Mouse (Mus musculus) left cerebral cortex, adult 8-10 months (tissue): ENCODE measurements at regions not wholly inside any gene's neighbourhood (a gene's known extent, or its start where the extent isn't known, plus 50 kb on each side); places are given as distances from the start of the nearest gene placed in this dataset.

Source experiments
- DNase-seq, 2 experiments: peaks; one replicate each; pipeline ENCODE4 v3.0.0; 2022; ENCODE audit warnings: low spot score in 2 of 2

- DNase-seq: no peak
Measured at GRCm38 (mm10) chr9:59153945-59154344, 117.7 kb upstream of the Neo1 start.

GRCm38 (mm10) chr9:59153126-59153525 lies 116.9 kb upstream of the Neo1 start:
- no peak for DNase-seq

DNA sequence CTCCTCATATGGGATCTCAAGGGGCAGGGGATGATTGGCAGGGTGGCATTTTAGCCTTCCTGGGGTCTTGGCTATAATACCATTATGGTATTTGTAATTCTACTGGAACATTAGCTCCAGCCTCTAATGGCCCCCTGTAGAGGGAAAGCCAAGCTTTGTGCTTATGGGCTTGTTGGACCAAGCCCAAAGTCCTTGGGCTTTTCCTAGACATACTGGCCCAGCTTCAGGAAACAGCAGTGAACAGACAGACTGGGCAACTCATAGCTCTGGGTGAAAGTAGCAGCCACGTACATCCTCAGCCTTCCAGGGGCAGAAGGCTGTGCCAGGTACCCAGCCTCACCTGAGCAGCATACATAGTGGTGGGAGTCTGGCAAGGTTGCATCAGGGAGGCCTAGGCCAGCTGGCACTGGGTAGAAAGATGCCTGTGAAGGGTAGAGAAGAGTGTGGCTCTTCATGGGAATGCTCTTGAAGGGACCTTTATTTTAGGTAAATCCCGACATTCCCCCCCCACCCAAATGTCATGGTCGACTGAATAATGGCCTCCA lies 108.1 kb upstream of the Neo1 start:
- DNase-seq: no peak

DNA sequence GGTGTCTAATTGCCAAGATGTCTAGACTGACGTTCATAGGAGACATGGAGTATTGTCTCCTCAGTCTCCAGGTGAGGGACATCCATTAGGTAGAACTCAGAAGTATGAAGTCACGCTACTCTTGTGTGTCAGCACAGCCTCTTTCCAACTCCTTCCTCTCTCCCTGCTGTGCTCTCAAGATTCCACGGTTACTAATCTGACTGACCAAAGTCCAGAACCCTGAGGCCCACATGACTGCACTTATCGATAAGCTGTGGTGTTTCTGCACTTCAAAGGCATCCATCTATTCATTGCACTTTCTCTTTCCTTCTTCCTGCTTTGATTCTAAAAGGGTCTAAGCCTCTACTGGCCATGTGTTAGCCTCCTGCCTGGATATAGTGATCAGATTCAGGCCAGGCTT lies 107.4 kb upstream of the Neo1 start:
- no peak for DNase-seq

GRCm38 (mm10) chr9:59134171-59135041 lies 98.2 kb upstream of the Neo1 start:
- DNase-seq: peak; percentile 18 to 29

DNA sequence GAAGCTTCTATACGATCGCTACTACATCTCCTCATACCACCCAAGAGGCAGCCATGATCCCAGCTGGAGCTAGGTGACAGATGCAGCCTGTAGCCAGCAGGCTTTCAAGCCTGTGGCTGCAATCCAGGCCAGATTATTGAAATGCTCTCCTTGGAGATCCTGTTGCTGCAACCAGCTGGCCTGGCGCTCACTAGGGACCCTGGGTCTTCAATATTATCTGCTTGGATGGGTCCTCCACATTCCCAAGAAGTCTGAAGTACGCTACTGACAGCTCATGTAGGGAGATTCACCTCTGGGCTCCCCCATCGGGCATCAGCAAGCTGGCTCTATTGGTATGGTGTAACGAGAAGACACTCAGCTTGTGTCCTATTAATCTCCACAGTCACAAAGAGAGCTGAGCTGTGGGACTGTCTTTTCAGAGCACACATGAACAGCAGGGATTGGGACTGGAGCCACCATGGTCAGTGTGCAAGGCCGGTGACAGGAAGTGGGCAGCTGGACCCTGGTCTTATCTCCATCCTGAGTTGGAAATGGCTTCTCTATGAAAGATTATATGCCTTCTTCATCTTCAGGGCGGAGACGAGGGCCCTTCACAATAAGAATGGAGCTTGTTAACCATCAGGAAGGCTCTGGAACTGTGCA lies 93.6 kb upstream of the Neo1 start:
- DNase-seq: no peak

- DNase-seq: no peak
Measured at GRCm38 (mm10) chr9:59129252-59129651, 93.0 kb upstream of the Neo1 start.

DNA sequence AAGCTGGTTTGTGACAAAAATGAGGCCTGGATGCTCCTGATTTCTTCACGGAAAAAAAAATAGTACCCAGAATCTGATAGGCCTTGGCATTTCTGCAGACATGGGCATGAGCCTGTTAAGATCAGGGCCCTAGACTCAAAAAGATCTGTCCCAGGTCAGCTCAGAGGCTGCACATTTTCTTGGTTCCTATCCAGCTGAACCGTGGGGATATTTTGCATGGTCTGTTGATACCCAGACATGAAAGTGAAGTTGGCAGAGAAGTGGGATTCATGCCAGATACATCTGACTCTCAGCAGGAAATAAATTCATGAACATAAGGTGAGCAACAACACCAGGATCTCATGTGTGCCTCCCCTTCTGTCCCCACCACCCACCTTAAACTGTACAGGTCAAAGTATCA lies 91.8 kb upstream of the Neo1 start:
- DNase-seq: no peak

DNA sequence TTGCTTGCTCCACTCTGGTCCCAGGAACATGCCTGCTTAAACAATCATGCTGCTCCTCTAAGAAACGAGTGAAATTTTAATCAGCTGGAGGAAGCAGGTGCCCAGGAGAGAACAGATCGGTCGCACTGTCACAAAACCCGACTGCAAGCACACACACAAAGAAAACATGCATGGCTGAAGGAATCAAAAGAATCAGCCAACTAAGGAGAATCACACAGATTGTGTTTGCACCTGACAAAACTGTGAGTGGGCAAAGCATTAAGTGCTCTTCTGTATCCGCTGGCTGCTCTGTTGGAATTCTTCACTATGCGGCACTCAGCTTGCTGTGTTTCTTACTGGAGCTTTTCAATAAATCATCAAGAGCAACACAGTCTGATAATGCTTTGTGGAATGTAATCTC lies 89.6 kb upstream of the Neo1 start:
- no peak for DNase-seq

DNA sequence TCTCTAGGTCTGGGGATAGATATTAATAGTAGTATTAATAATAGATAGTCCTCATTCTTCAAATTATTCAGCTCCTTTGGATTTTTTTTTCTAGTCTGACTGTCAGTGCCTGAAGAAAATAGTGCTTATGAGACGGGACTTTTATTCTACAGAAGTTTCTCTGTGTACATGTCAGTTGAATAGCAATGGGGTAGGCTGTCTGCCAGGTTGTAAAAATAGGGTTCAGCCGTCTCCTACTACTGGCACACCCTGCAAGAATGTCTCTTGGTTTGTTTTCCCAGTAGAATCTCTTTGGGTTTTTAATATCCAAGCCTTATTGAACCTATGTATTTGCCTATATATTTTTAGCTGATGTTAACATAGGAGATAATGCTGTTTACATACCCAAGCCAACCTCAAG lies 80.3 kb upstream of the Neo1 start:
- DNase-seq: no peak

GRCm38 (mm10) chr9:59113859-59114258 lies 77.6 kb upstream of the Neo1 start:
- no peak for DNase-seq

GRCm38 (mm10) chr9:59099738-59100137 lies 63.5 kb upstream of the Neo1 start:
- DNase-seq: no peak

DNA sequence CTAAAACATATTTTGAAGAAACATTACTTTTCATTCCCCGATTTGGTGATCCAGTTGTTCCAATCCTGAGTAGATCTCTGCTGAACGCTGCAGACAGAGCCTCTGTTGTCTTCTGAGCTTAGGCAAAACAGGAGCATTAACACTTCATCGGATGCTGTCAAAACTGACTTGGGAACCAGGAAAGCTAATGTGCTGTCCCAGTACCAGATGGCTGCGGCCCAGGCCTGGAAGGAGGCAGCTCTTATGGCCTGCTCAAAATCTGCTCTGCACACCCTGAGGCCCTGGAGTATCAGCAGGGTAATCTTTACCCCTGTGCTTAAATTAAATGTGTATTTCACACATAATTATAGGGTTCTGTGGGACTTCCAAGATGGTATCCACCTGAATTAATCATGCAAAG lies 61.3 kb upstream of the Neo1 start:
- no peak for DNase-seq

DNA sequence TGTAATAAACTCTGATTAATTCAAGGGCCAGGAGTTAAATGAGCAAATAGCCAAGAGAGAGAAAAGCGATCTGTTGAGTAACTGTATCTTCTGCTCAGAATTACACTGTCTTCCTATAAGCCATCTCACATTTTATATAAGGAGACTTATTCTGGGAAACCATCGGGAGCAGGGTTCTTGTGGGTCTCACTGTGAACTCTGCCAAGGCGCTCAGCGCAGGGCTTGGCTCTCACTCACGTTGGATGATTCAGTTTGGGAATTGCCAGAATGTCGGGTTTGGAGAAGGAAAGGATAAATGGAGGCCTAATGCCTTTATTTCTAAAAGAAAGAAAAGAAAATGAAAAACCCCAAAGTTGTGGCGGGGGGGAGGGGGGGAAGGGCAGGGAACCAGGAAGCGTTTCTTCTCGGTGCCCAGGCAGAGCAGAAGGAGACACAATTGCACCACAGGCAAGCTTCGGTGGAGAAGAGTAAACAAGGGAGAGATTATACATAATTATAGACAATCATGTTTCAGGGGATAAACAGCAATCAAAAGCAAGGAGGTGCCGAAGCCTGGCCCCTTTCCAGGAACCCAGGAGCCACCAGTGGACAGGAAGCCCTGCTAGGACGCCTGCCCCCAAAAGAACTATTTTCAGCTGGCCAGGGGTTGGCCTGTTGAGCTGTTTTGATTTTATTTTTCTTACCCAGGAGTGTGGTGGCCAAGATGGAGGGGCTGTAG lies 60.5 kb upstream of the Neo1 start:
- peak in 1 of 2 experiments; percentile 54 for DNase-seq

GRCm38 (mm10) chr9:59095626-59096025 lies 59.4 kb upstream of the Neo1 start:
- DNase-seq: no peak

- DNase-seq: no peak
Measured at GRCm38 (mm10) chr9:59094106-59094505, 57.9 kb upstream of the Neo1 start.

- no peak for DNase-seq
Measured at GRCm38 (mm10) chr9:59091179-59091578, 54.9 kb upstream of the Neo1 start.

GRCm38 (mm10) chr9:59087704-59088103 lies 51.5 kb upstream of the Neo1 start:
- DNase-seq: no peak

DNA sequence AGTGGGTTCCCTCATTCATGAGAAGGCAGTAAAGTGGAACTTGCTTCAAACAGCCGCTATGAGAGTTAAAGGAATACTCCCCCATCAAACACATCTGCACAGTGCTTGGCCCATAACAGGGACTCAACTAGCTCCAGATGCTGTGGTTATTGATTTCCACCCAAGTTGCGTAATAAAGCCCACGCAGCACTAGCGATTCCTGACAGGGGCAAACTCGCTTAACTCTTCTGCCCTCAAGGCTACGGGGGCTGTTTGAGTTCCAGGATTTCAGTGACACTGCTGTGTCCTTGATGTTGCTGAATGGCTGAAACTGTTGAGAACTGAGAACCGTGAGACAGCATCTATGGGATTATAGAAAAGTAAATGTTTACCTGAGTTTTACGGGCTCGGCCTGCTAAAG lies 50.9 kb upstream of the Neo1 start:
- DNase-seq: no peak

GRCm38 (mm10) chr9:59086556-59087102 lies 50.4 kb upstream of the Neo1 start:
- DNase-seq: no peak
